Mouse (Mus musculus) myocyte (in vitro differentiated cells): ENCODE measurements around the gene Ckap2l.

ENCODE experiments used
- CEBPB ChIP-seq: IDR thresholded peaks from 2 replicates; pipeline ENCODE4 v1.6.1; 2011; ENCODE audit warnings: mild to moderate bottlenecking, moderate library complexity; ENCODE audit not compliant: poor library complexity, insufficient read depth, severe bottlenecking
- E2F4 ChIP-seq: IDR thresholded peaks from one replicate; pipeline ENCODE4 v1.6.1; 2011; ENCODE audit warnings: mild to moderate bottlenecking, control low read depth, moderate library complexity; ENCODE audit not compliant: insufficient read depth
- MAX ChIP-seq: IDR thresholded peaks from one replicate; pipeline ENCODE4 v1.6.1; 2011; ENCODE audit warnings: low read depth, mild to moderate bottlenecking, control low read depth
- MYOD1 ChIP-seq, 3 experiments: IDR thresholded peaks; one replicate each; pipeline ENCODE4 v1.6.1; 2011; ENCODE audit warnings: control low read depth in 2 of 3, low read depth in 2 of 3, mild to moderate bottlenecking in 2 of 3, moderate library complexity in 1 of 3; ENCODE audit not compliant: insufficient read length in 2 of 3, control insufficient read depth in 1 of 3
- MYOG ChIP-seq, 3 experiments: IDR thresholded peaks; one replicate each; pipeline ENCODE4 v1.6.1; 2011; ENCODE audit warnings: control low read depth in 2 of 3, low read depth in 2 of 3, mild to moderate bottlenecking in 2 of 3; ENCODE audit not compliant: insufficient read length in 2 of 3, control insufficient read depth in 1 of 3, insufficient read depth in 1 of 3
- POLR2A ChIP-seq: IDR thresholded peaks from one replicate; pipeline ENCODE4 v1.6.1; 2011; ENCODE audit warnings: low read depth, mild to moderate bottlenecking, control low read depth, moderate library complexity; ENCODE audit not compliant: insufficient read length
- POLR2AphosphoS2 ChIP-seq: IDR thresholded peaks from one replicate; pipeline ENCODE4 v1.6.1; 2011; ENCODE audit warnings: low read depth, control low read depth; ENCODE audit not compliant: insufficient read length
- TCF12 ChIP-seq: IDR thresholded peaks from one replicate; pipeline ENCODE4 v1.6.1; 2011; ENCODE audit warnings: mild to moderate bottlenecking, control low read depth; ENCODE audit not compliant: poor library complexity, insufficient read depth, severe bottlenecking
- USF1 ChIP-seq: IDR thresholded peaks from one replicate; pipeline ENCODE4 v1.6.1; 2011; ENCODE audit warnings: low read depth, mild to moderate bottlenecking, control low read depth, moderate library complexity

GRCm38 (mm10) chr2:129261151-129261794 is 35.7 kb downstream of the Ckap2l start:
- TF ChIP-seq USF1 (no peak), MYOD1 (IDR thresholded peaks at IDR 0.05; ENCODE audit: control insufficient read depth in 1 of 3, insufficient read length in 2 of 3, low read depth in 2 of 3) (no peak), POLR2A (no peak), CEBPB (no peak), E2F4 (no peak), TCF12 (no peak), MAX (no peak), POLR2AphosphoS2 (no peak), MYOG (IDR thresholded peaks at IDR 0.05; ENCODE audit: control insufficient read depth in 1 of 3, insufficient read depth in 1 of 3, insufficient read length in 2 of 3, low read depth in 2 of 3) (no peak)
